18 mouse cellular contexts compared by ENCODE assay signal in genomic region chr6:87203467-87203866, GRCm38 (mm10).
DNase-seq lines count a peak whose midpoint lies in the region; ATAC-seq and TF ChIP-seq lines count a peak whose summit lies in the region.
"Had no signal": no experiment of that assay in that cellular context is flagged by ENCODE, and none has a peak within 500 bp of the region (broad histone marks: within the 10 kb centered on the region; RNA-seq: fewer than 3 reads in every experiment).

No protein-coding gene starts in this region.

- no peak overlapping the region for H3K9ac ChIP-seq in forebrain, embryonic 16.5 days (replicated peaks; ENCODE audit: low read depth, low read length)
- no peak overlapping the region for H3K9ac ChIP-seq in forebrain, postnatal 0 days
- no peak overlapping the region for H3K9ac ChIP-seq in midbrain, embryonic 14.5 days (replicated peaks; ENCODE audit: low read length)
- no peak overlapping the region for H3K9ac ChIP-seq in midbrain, embryonic 15.5 days
- no peak overlapping the region for H3K9ac ChIP-seq in limb, embryonic 13.5 days
- H3K9ac ChIP-seq: heart, embryonic 12.5 days; hindbrain, embryonic 14.5 days; intestine, embryonic 15.5 days had no signal

- H3K9me3 ChIP-seq in forebrain, embryonic 16.5 days (ENCODE audit: control insufficient read depth, low read length) = no peaks in the 10 kb centered on the region
- H3K9me3 ChIP-seq in forebrain, postnatal 0 days (ENCODE audit: low read length) = no peaks in the 10 kb centered on the region
- H3K9me3 ChIP-seq in midbrain, embryonic 14.5 days (ENCODE audit: control insufficient read depth, low read length) = no peaks in the 10 kb centered on the region
- no peaks in the 10 kb centered on the region for H3K9me3 ChIP-seq in midbrain, embryonic 15.5 days
- H3K9me3 ChIP-seq in limb, embryonic 13.5 days = no peaks in the 10 kb centered on the region
- H3K9me3 ChIP-seq: forebrain, embryonic 10.5 days; heart, embryonic 12.5 days; hindbrain, embryonic 10.5 days; intestine, embryonic 15.5 days had no signal

- H3K4me2 ChIP-seq in forebrain, embryonic 16.5 days (ENCODE audit: low read length) = no peak overlapping the region
- no peak overlapping the region for H3K4me2 ChIP-seq in forebrain, postnatal 0 days (ENCODE audit: low read depth)
- H3K4me2 ChIP-seq in midbrain, embryonic 14.5 days (ENCODE audit: low read length) = no peak overlapping the region
- no peak overlapping the region for H3K4me2 ChIP-seq in midbrain, embryonic 15.5 days
- no peak overlapping the region for H3K4me2 ChIP-seq in limb, embryonic 13.5 days (replicated peaks)
- H3K4me2 ChIP-seq: heart, embryonic 12.5 days; hindbrain, embryonic 14.5 days; intestine, embryonic 15.5 days had no signal

- H3K4me1 ChIP-seq in forebrain, embryonic 16.5 days (replicated peaks; ENCODE audit: control insufficient read depth, insufficient read depth, low read length) = peaks cover 6% of the 10 kb centered on the region
- no peaks in the 10 kb centered on the region for H3K4me1 ChIP-seq in forebrain, postnatal 0 days (ENCODE audit: insufficient read depth)
- no peaks in the 10 kb centered on the region; the same call in 1 of the 2 replicates for H3K4me1 ChIP-seq in midbrain, embryonic 14.5 days (ENCODE audit: control insufficient read depth, insufficient read depth, low read length)
- H3K4me1 ChIP-seq in midbrain, embryonic 15.5 days = peaks cover 21% of the 10 kb centered on the region; the same call in 1 of the 2 replicates
- peaks cover 48% of the 10 kb centered on the region for H3K4me1 ChIP-seq in limb, embryonic 13.5 days
- H3K4me1 ChIP-seq: forebrain, embryonic 10.5 days; intestine, embryonic 15.5 days had no signal

- WGBS in forebrain, embryonic 16.5 days = 60% methylated on average over 4 of the region's 4 CpGs
- WGBS in forebrain, postnatal 0 days = 52% methylated on average over 4 of the region's 4 CpGs
- 52% methylated on average over 4 of the region's 4 CpGs for WGBS in midbrain, embryonic 14.5 days
- 61% methylated on average over 4 of the region's 4 CpGs for WGBS in midbrain, embryonic 15.5 days
- WGBS in limb, embryonic 13.5 days = 51% methylated on average over 4 of the region's 4 CpGs

- no peaks in the 10 kb centered on the region for H3K36me3 ChIP-seq in forebrain, embryonic 16.5 days (ENCODE audit: control insufficient read depth, insufficient read depth)
- H3K36me3 ChIP-seq in forebrain, postnatal 0 days (ENCODE audit: insufficient read depth) = no peaks in the 10 kb centered on the region
- H3K36me3 ChIP-seq in midbrain, embryonic 14.5 days (ENCODE audit: control insufficient read depth, insufficient read depth, low read length) = no peaks in the 10 kb centered on the region
- H3K36me3 ChIP-seq in midbrain, embryonic 15.5 days (replicated peaks) = no peaks in the 10 kb centered on the region
- H3K36me3 ChIP-seq in limb, embryonic 13.5 days = peaks cover 32% of the 10 kb centered on the region
- H3K36me3 ChIP-seq: heart, embryonic 12.5 days; intestine, embryonic 15.5 days had no signal

- DNase-seq in forebrain, postnatal 0 days = no peak
- peak; percentile 20 for DNase-seq in midbrain, embryonic 14.5 days
- DNase-seq in urinary bladder, postnatal 10 days (ENCODE audit: low spot score) = no peak
- no peak for DNase-seq in left cerebral cortex, postnatal 14 days (ENCODE audit: low spot score in 2 of 2)
- DNase-seq: adrenal gland, adult 2 months; adrenal gland, postnatal 25 days; cerebellum, adult 2 months; cerebellum, postnatal 10 days; gastrocnemius, postnatal 25 days had no signal

- H3K27me3 ChIP-seq in forebrain, embryonic 16.5 days (replicated peaks; ENCODE audit: control insufficient read depth, insufficient read depth, low read length) = no peaks in the 10 kb centered on the region
- H3K27me3 ChIP-seq in forebrain, postnatal 0 days (ENCODE audit: insufficient read depth, low read length) = no peaks in the 10 kb centered on the region
- H3K27me3 ChIP-seq in midbrain, embryonic 14.5 days (ENCODE audit: control insufficient read depth, insufficient read depth, low read length) = no peaks in the 10 kb centered on the region
- no peaks in the 10 kb centered on the region for H3K27me3 ChIP-seq in midbrain, embryonic 15.5 days (replicated peaks)
- H3K27me3 ChIP-seq in limb, embryonic 13.5 days = no peaks in the 10 kb centered on the region
- H3K27me3 ChIP-seq: heart, embryonic 12.5 days; intestine, embryonic 15.5 days had no signal

- H3K4me3 ChIP-seq in forebrain, embryonic 16.5 days (replicated peaks; ENCODE audit: low read length) = no peak overlapping the region
- no peak overlapping the region for H3K4me3 ChIP-seq in forebrain, postnatal 0 days (ENCODE audit: low read depth, low read length)
- no peak overlapping the region for H3K4me3 ChIP-seq in midbrain, embryonic 14.5 days (replicated peaks; ENCODE audit: low read depth, low read length)
- H3K4me3 ChIP-seq in midbrain, embryonic 15.5 days = no peak overlapping the region
- H3K4me3 ChIP-seq in limb, embryonic 13.5 days = no peak overlapping the region
- H3K4me3 ChIP-seq: erythroblast, embryonic 14.5 days; forebrain, embryonic 10.5 days; heart, embryonic 12.5 days; hindbrain, embryonic 10.5 days; intestine, embryonic 15.5 days had no signal

- H3K27ac ChIP-seq in forebrain, embryonic 16.5 days (ENCODE audit: low read length) = no peak overlapping the region
- H3K27ac ChIP-seq in forebrain, postnatal 0 days (ENCODE audit: low read depth, low read length) = no peak overlapping the region
- H3K27ac ChIP-seq in midbrain, embryonic 14.5 days (replicated peaks; ENCODE audit: low read depth, low read length) = no peak overlapping the region
- H3K27ac ChIP-seq in midbrain, embryonic 15.5 days = no peak overlapping the region
- peak overlapping the region; percentile 79 for H3K27ac ChIP-seq in limb, embryonic 13.5 days
- H3K27ac ChIP-seq: forebrain, embryonic 10.5 days; hindbrain, embryonic 10.5 days; hindbrain, embryonic 14.5 days; intestine, embryonic 15.5 days had no signal

- TF ChIP-seq CTCF in forebrain, postnatal 0 days (IDR thresholded peaks at IDR 0.05; ENCODE audit: low read depth) = no peak

- intact Hi-C loops in left cerebral cortex, postnatal 14 days (cut with DNase I) = no loop called here

- ATAC-seq in forebrain, embryonic 16.5 days = peak; percentile 57; the same call in 1 of the 2 replicates
- ATAC-seq in forebrain, postnatal 0 days = no peak
- ATAC-seq in midbrain, embryonic 14.5 days (ENCODE audit: low FRiP score, low TSS enrichment) = no peak
- ATAC-seq in midbrain, embryonic 15.5 days (replicated peaks) = no peak
- peak; percentile 62 for ATAC-seq in limb, embryonic 13.5 days (ENCODE audit: low FRiP score, low read depth)
- ATAC-seq: intestine, embryonic 15.5 days had no signal

Comparison
In these comparisons a context has a peak if more than half of its experiments do, and no peak if none do; other contexts are left out.
1. ATAC-seq: peak in forebrain, embryonic 16.5 days (single experiment) and limb, embryonic 13.5 days (single experiment); none in forebrain, postnatal 0 days (single experiment), midbrain, embryonic 14.5 days (single experiment) and midbrain, embryonic 15.5 days (single experiment).